ENCODE assay signal across 9 mouse cellular contexts in the genomic region with DNA sequence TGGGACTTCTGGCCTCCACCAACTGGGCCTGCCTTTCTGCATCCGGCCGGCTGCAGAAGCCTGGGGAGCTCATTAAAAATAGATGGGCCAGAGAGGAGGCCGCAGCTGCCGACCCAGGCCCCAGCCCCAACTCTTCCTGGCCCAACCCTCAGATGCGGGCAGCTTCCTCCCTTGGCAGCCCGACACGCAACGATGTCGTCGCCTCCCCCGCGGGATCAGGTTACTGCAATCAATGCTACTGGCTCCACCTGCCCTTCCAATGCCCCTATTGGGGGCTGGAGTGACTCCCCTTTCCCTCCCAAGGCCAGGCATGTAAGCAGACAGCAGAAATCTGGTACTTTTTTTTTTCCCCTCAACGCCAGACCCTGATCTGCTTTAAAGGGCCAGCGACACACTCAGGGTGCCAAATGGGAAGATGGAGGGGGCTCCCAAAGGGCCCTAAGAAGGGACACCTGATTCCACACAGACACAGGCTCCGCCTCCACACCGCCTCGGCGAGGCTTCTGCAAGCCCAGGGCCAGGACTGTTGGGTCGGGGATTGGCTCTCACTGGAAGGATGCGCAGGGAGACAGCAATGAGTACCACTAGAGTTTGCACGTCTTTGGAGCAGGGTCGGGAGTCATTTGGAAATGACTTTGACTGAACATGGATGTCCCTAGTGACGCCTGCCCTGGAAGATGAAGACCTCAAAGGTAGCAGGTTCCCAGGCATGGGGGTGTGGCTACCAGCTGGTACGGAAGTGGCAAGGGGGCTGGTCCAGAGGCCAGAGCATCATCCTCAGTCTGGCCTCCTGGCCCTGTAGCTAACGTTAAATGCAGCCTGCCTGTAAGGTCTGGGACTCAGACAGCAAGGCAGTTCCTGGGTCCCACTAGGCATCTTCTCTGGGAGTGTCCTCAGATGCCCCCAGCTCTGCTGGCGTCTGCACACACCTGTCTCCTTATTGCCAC. TPM values are rescaled to one million over a fixed set of nuclear protein-coding genes. Genes with fewer than 3 reads are reported as not detected.
DNase-seq lines count a peak whose midpoint lies in the region; ATAC-seq and TF ChIP-seq lines count a peak whose summit lies in the region.
"Had no signal": no experiment of that assay in that cellular context is flagged by ENCODE, and none has a peak within 500 bp of the region (broad histone marks: within the 10 kb centered on the region; RNA-seq: fewer than 3 reads in every experiment).

No protein-coding gene starts in this region.

- no peak for ATAC-seq in forebrain, embryonic 13.5 days
- ATAC-seq in neural tube, embryonic 15.5 days (ENCODE audit: low FRiP score), result no peak

- in situ Hi-C loops in ES-E14 (cut with MboI; ENCODE audit: low sequenced_read_pairs in 2 of 2, unreplicated experiment in 2 of 2), result no loop called here

- H3K4me3 ChIP-seq in ES-E14 (ENCODE audit: insufficient read depth in 1 of 2, low read depth in 1 of 2, low read length in 2 of 2, poor library complexity in 1 of 2, severe bottlenecking in 1 of 2), result peak overlapping the region in 1 of 2 experiments; percentile 12; a peak in 2 of 4 replicates
- peak overlapping the region; percentile 36 for H3K4me3 ChIP-seq in forebrain, embryonic 13.5 days
- peak overlapping the region; percentile 58 for H3K4me3 ChIP-seq in limb, embryonic 10.5 days
- H3K4me3 ChIP-seq in neural tube, embryonic 15.5 days (replicated peaks), result peak overlapping the region; percentile 35

- no peaks in the 10 kb centered on the region for H3K27me3 ChIP-seq in forebrain, embryonic 13.5 days
- peaks cover 24% of the 10 kb centered on the region for H3K27me3 ChIP-seq in limb, embryonic 10.5 days (ENCODE audit: low read depth, poor library complexity, severe bottlenecking)
- H3K27me3 ChIP-seq in neural tube, embryonic 15.5 days (replicated peaks), result no peaks in the 10 kb centered on the region

- no peak overlapping the region for H3K27ac ChIP-seq in ES-E14 (ENCODE audit: insufficient read depth, low read depth, low read length, poor library complexity, severe bottlenecking)
- peak overlapping the region; percentile 80 for H3K27ac ChIP-seq in forebrain, embryonic 13.5 days
- peak overlapping the region; percentile 89 for H3K27ac ChIP-seq in limb, embryonic 10.5 days
- peak overlapping the region; percentile 78 for H3K27ac ChIP-seq in neural tube, embryonic 15.5 days (replicated peaks)

- no peaks in the 10 kb centered on the region for H3K9me3 ChIP-seq in ES-E14 (ENCODE audit: control insufficient read depth, insufficient read depth, low read depth, low read length)
- no peaks in the 10 kb centered on the region for H3K9me3 ChIP-seq in forebrain, embryonic 13.5 days (replicated peaks)
- H3K9me3 ChIP-seq in limb, embryonic 10.5 days (replicated peaks), result no peaks in the 10 kb centered on the region
- no peaks in the 10 kb centered on the region for H3K9me3 ChIP-seq in neural tube, embryonic 15.5 days (replicated peaks)

- H3K36me3 ChIP-seq in ES-E14 (ENCODE audit: control insufficient read depth, insufficient read depth, low read length, poor library complexity, severe bottlenecking), result no peaks in the 10 kb centered on the region; the same call in 1 of the 2 replicates
- H3K36me3 ChIP-seq in forebrain, embryonic 13.5 days (ENCODE audit: poor library complexity, severe bottlenecking), result peaks cover 1% of the 10 kb centered on the region
- peaks cover 5% of the 10 kb centered on the region for H3K36me3 ChIP-seq in limb, embryonic 10.5 days
- 0 out of 2 replicates have a peak, but pooled peaks cover under 1% of the 10 kb centered on the region for H3K36me3 ChIP-seq in neural tube, embryonic 15.5 days

- H3K9ac ChIP-seq in ES-E14 (ENCODE audit: insufficient read depth, low read depth, low read length, poor library complexity, severe bottlenecking), result no peak overlapping the region
- H3K9ac ChIP-seq in forebrain, embryonic 13.5 days, result peak overlapping the region; percentile 74
- H3K9ac ChIP-seq in neural tube, embryonic 15.5 days (replicated peaks), result peak overlapping the region; percentile 47

- H3K4me1 ChIP-seq in ES-E14 (ENCODE audit: control insufficient read depth in 2 of 2, insufficient read depth in 2 of 2, low read length in 2 of 2, poor library complexity in 1 of 2), result peaks cover 2 to 7% of the 10 kb centered on the region in 2 experiments; a peak in 1 of 4 replicates
- peaks cover 59% of the 10 kb centered on the region for H3K4me1 ChIP-seq in forebrain, embryonic 13.5 days
- peaks cover 64% of the 10 kb centered on the region for H3K4me1 ChIP-seq in limb, embryonic 10.5 days
- H3K4me1 ChIP-seq in neural tube, embryonic 15.5 days, result peaks cover 63% of the 10 kb centered on the region

- 6% methylated on average over 26 of the region's 26 CpGs for WGBS in forebrain, embryonic 13.5 days
- WGBS in limb, embryonic 10.5 days, result 3% methylated on average over 26 of the region's 26 CpGs
- 4% methylated on average over 26 of the region's 26 CpGs for WGBS in neural tube, embryonic 15.5 days

- peak overlapping the region; percentile 65 for H3K4me2 ChIP-seq in forebrain, embryonic 13.5 days
- H3K4me2 ChIP-seq in neural tube, embryonic 15.5 days, result peak overlapping the region; percentile 61

- peak; percentile 46 for DNase-seq in gastrocnemius, postnatal 10 days
- no peak for DNase-seq in gastrocnemius, adult 18-20 months (ENCODE audit: low spot score)
- DNase-seq in ES-E14 (ENCODE audit: low read depth, low spot score), result no peak
- DNase-seq in limb, embryonic 10.5 days (ENCODE audit: low spot score), result peak; percentile 86
- DNase-seq in urinary bladder, adult 2 months (ENCODE audit: low spot score), result no peak
- no peak for DNase-seq in urinary bladder, postnatal 36 days (ENCODE audit: low spot score in 2 of 2)

TF ChIP-seq in ES-E14, 5 proteins besides CTCF, POLR2A, EP300 and RAD21:
- TF ChIP-seq ZNF384 (IDR thresholded peaks at IDR 0.05; ENCODE audit: low read depth, low read length), result peak; percentile 83; the same call in 1 of the 2 replicates
- TF ChIP-seq HCFC1 (IDR thresholded peaks at IDR 0.05; ENCODE audit: borderline replicate concordance, insufficient read depth, low read length), result no peak
- no peak for TF ChIP-seq MAFK (IDR thresholded peaks at IDR 0.05; ENCODE audit: insufficient read depth, low read depth, low read length)
TF ChIP-seq in ES-E14: peak in this region for 1.

RNA-seq across cellular contexts. Expression of a gene that starts 8.5 kb away (rescaled TPM):
- 10 to 100 TPM; 24.1 to 27.2 TPM for total RNA-seq in gastrocnemius, postnatal 10 days (2021)
- 1 to 10 TPM; 2.8 to 2.9 TPM for total RNA-seq in gastrocnemius, adult 18-20 months (2021)
- total RNA-seq in ES-E14 (2012; rRNA removed), result 10.1 and 11.6 TPM in 2 replicates
- polyA plus RNA-seq in forebrain, embryonic 13.5 days (2015; fragmentation: Nextera tagmentation; extraction: Ambion mirVana), result 66.9 and 71.1 TPM in 2 replicates
- 28.5 and 36.3 TPM in 2 replicates for polyA plus RNA-seq in limb, embryonic 10.5 days (2016; fragmentation: Nextera tagmentation; extraction: Ambion mirVana)
- 134 and 169 TPM in 2 replicates for polyA plus RNA-seq in neural tube, embryonic 15.5 days (2015; fragmentation: Nextera tagmentation; extraction: Ambion mirVana)
- polyA plus RNA-seq in urinary bladder, adult 2 months (2012; rRNA removed), result 15.8 and 22.8 TPM in 2 replicates

RNA-seq across cellular contexts. Expression of a gene that starts 10.3 kb away (rescaled TPM):
- total RNA-seq in gastrocnemius, postnatal 10 days (2021), result 1 to 10 TPM in 1 of 2 experiments, under 1 TPM in 1; 0.80 to 1.9 TPM
- under 1 TPM; 0.66 to 0.73 TPM for total RNA-seq in gastrocnemius, adult 18-20 months (2021)
- total RNA-seq in ES-E14 (2012; rRNA removed), result 1.3 and 1.6 TPM in 2 replicates
- 6.2 and 6.6 TPM in 2 replicates for polyA plus RNA-seq in forebrain, embryonic 13.5 days (2015; fragmentation: Nextera tagmentation; extraction: Ambion mirVana)
- 2.5 and 3.3 TPM in 2 replicates for polyA plus RNA-seq in limb, embryonic 10.5 days (2016; fragmentation: Nextera tagmentation; extraction: Ambion mirVana)
- 7.1 and 8.0 TPM in 2 replicates for polyA plus RNA-seq in neural tube, embryonic 15.5 days (2015; fragmentation: Nextera tagmentation; extraction: Ambion mirVana)
- polyA plus RNA-seq in urinary bladder, adult 2 months (2012; rRNA removed), result 2.3 and 3.4 TPM in 2 replicates

RNA-seq across cellular contexts. Expression of a gene that starts 17.9 kb away (rescaled TPM):
- total RNA-seq in gastrocnemius, postnatal 10 days (2021), result under 1 TPM; 0.40 to 0.70 TPM
- total RNA-seq in gastrocnemius, adult 18-20 months (2021), result under 1 TPM in 1 of 2 experiments, not detected in 1; 0.57 TPM
- 10.3 and 17.5 TPM in 2 replicates for total RNA-seq in ES-E14 (2012; rRNA removed)
- 1.5 and 2.4 TPM in 2 replicates for polyA plus RNA-seq in forebrain, embryonic 13.5 days (2015; fragmentation: Nextera tagmentation; extraction: Ambion mirVana)
- polyA plus RNA-seq in limb, embryonic 10.5 days (2016; fragmentation: Nextera tagmentation; extraction: Ambion mirVana), result 11.5 and 13.0 TPM in 2 replicates
- 0.95 and 2.5 TPM in 2 replicates for polyA plus RNA-seq in neural tube, embryonic 15.5 days (2015; fragmentation: Nextera tagmentation; extraction: Ambion mirVana)
- 10.6 and 13.2 TPM in 2 replicates for polyA plus RNA-seq in urinary bladder, adult 2 months (2012; rRNA removed)
- total RNA-seq: MEL had no signal

RNA-seq across cellular contexts. Expression of a gene that starts 18.1 kb away (rescaled TPM):
- 10 to 100 TPM; 19.0 to 22.2 TPM for total RNA-seq in gastrocnemius, postnatal 10 days (2021)
- 10 to 100 TPM; 18.6 to 20.0 TPM for total RNA-seq in gastrocnemius, adult 18-20 months (2021)
- total RNA-seq in ES-E14 (2012; rRNA removed), result 21.1 and 30.0 TPM in 2 replicates
- 33.8 and 33.9 TPM in 2 replicates for polyA plus RNA-seq in forebrain, embryonic 13.5 days (2015; fragmentation: Nextera tagmentation; extraction: Ambion mirVana)
- polyA plus RNA-seq in limb, embryonic 10.5 days (2016; fragmentation: Nextera tagmentation; extraction: Ambion mirVana), result 19.6 and 20.6 TPM in 2 replicates
- polyA plus RNA-seq in neural tube, embryonic 15.5 days (2015; fragmentation: Nextera tagmentation; extraction: Ambion mirVana), result 39.1 and 39.7 TPM in 2 replicates
- polyA plus RNA-seq in urinary bladder, adult 2 months (2012; rRNA removed), result 36.3 and 41.1 TPM in 2 replicates

RNA-seq across cellular contexts. Expression of a gene that starts 41.3 kb away (rescaled TPM):
- total RNA-seq in gastrocnemius, postnatal 10 days (2021), result 10 to 100 TPM; 35.7 to 42.7 TPM
- total RNA-seq in gastrocnemius, adult 18-20 months (2021), result 10 to 100 TPM; 18.5 to 21.2 TPM
- 11.7 and 19.3 TPM in 2 replicates for total RNA-seq in ES-E14 (2012; rRNA removed)
- 28.2 and 29.4 TPM in 2 replicates for polyA plus RNA-seq in forebrain, embryonic 13.5 days (2015; fragmentation: Nextera tagmentation; extraction: Ambion mirVana)
- 19.0 and 25.2 TPM in 2 replicates for polyA plus RNA-seq in limb, embryonic 10.5 days (2016; fragmentation: Nextera tagmentation; extraction: Ambion mirVana)
- 43.0 and 46.0 TPM in 2 replicates for polyA plus RNA-seq in neural tube, embryonic 15.5 days (2015; fragmentation: Nextera tagmentation; extraction: Ambion mirVana)
- polyA plus RNA-seq in urinary bladder, adult 2 months (2012; rRNA removed), result 36.2 and 36.7 TPM in 2 replicates

Comparison
In these comparisons a context has a peak if more than half of its experiments do, and no peak if none do; other contexts are left out.
1. DNase-seq: peak in gastrocnemius, postnatal 10 days (single experiment) and limb, embryonic 10.5 days (single experiment); none in gastrocnemius, adult 18-20 months (single experiment), ES-E14 (single experiment), urinary bladder, adult 2 months (single experiment) and urinary bladder, postnatal 36 days (0 of 2).